Mouse (Mus musculus) spleen, adult 2 months (tissue): Measurements from ENCODE around the gene Zfp385b.

Experiments
- CTCF ChIP-seq: fragments of 200-500 bp; IDR thresholded peaks from 2 replicates; pipeline ENCODE4 v1.5.1; 2011; ENCODE audit warnings: mild to moderate bottlenecking, inconsistent platforms; ENCODE audit not compliant: insufficient read depth, insufficient read length, insufficient replicate concordance; ENCODE audit errors: extremely low read depth
- POLR2A ChIP-seq: fragments of 200-500 bp; IDR thresholded peaks from 2 replicates; pipeline ENCODE4 v1.6.1; 2011; ENCODE audit warnings: low read depth, low read length, inconsistent platforms

- TF ChIP-seq CTCF = no peak
- TF ChIP-seq POLR2A = no peak
Observed at GRCm38 (mm10) chr2:77746417-77746816, 73.0 kb downstream of the Zfp385b start.
